Mouse (Mus musculus): ENCODE results near the gene Rab31. TPM values are rescaled to one million over a fixed set of nuclear protein-coding genes. Genes with fewer than 3 reads are reported as not detected.

Gene Rab31
- polyA plus RNA-seq, 1 experiment, result 56.6 TPM

GRCm38 (mm10) chr17:65753130-65753529 is 19.4 kb downstream of the Rab31 start:
- TF ChIP-seq CTCF (IDR thresholded peaks at IDR 0.05; ENCODE audit: borderline replicate concordance, extremely low read depth, insufficient read depth, insufficient read length) (no peak), POLR2A (IDR thresholded peaks at IDR 0.05; ENCODE audit: borderline replicate concordance, extremely low read depth, insufficient read depth, insufficient read length, poor library complexity, severe bottlenecking) (no peak)
- no peak for DNase-seq (ENCODE audit: low read depth)

GRCm38 (mm10) chr17:65750301-65750700 is 22.3 kb downstream of the Rab31 start:
- peak; percentile 34; the same call in 1 of the 2 replicates for TF ChIP-seq CTCF (IDR thresholded peaks at IDR 0.05; ENCODE audit: borderline replicate concordance, extremely low read depth, insufficient read depth, insufficient read length)
- no peak for TF ChIP-seq POLR2A (IDR thresholded peaks at IDR 0.05; ENCODE audit: borderline replicate concordance, extremely low read depth, insufficient read depth, insufficient read length, poor library complexity, severe bottlenecking)
- no peak for DNase-seq (ENCODE audit: low read depth)

GRCm38 (mm10) chr17:65749803-65750202 is 22.7 kb downstream of the Rab31 start:
- DNase-seq (ENCODE audit: low read depth), result no peak
- no peak for TF ChIP-seq CTCF (IDR thresholded peaks at IDR 0.05; ENCODE audit: borderline replicate concordance, extremely low read depth, insufficient read depth, insufficient read length)
- no peak for TF ChIP-seq POLR2A (IDR thresholded peaks at IDR 0.05; ENCODE audit: borderline replicate concordance, extremely low read depth, insufficient read depth, insufficient read length, poor library complexity, severe bottlenecking)

GRCm38 (mm10) chr17:65748997-65749396 is 23.6 kb downstream of the Rab31 start:
- no peak for TF ChIP-seq POLR2A (IDR thresholded peaks at IDR 0.05; ENCODE audit: borderline replicate concordance, extremely low read depth, insufficient read depth, insufficient read length, poor library complexity, severe bottlenecking)
- no peak for TF ChIP-seq CTCF (IDR thresholded peaks at IDR 0.05; ENCODE audit: borderline replicate concordance, extremely low read depth, insufficient read depth, insufficient read length)
- no peak for DNase-seq (ENCODE audit: low read depth)

- TF ChIP-seq CTCF (IDR thresholded peaks at IDR 0.05; ENCODE audit: borderline replicate concordance, extremely low read depth, insufficient read depth, insufficient read length) (no peak), POLR2A (IDR thresholded peaks at IDR 0.05; ENCODE audit: borderline replicate concordance, extremely low read depth, insufficient read depth, insufficient read length, poor library complexity, severe bottlenecking) (no peak)
- DNase-seq (ENCODE audit: low read depth), result no peak
Measured at GRCm38 (mm10) chr17:65746314-65746713, 26.2 kb downstream of the Rab31 start.

GRCm38 (mm10) chr17:65743664-65744330 is 28.8 kb downstream of the Rab31 start:
- DNase-seq (ENCODE audit: low read depth), result peak; percentile 23

DNA sequence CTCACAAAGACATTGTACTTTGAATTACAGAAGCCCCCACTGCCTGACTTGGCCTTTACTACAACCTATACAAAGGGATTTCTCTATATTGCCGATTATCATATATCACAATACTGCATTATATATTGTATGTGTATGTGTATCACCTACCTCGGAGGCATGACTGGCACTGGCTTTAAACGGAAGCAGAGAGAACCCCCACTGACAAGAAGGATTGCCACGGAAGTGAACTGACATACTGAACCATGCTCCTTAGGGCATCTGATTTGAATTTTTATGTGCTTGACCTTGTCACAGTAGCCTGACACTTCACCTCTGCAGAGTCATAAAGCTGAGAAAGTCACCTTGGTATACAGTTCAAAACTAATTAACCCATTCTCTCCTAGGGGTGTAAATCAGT is 29.6 kb downstream of the Rab31 start:
- TF ChIP-seq CTCF (IDR thresholded peaks at IDR 0.05; ENCODE audit: borderline replicate concordance, extremely low read depth, insufficient read depth, insufficient read length) (no peak), POLR2A (IDR thresholded peaks at IDR 0.05; ENCODE audit: borderline replicate concordance, extremely low read depth, insufficient read depth, insufficient read length, poor library complexity, severe bottlenecking) (no peak)
- peak; percentile 45 for DNase-seq (ENCODE audit: low read depth)

More at GRCm38 (mm10) chr17:65743664-65744330, 28.8 kb downstream of the Rab31 start:
- TF ChIP-seq POLR2A (IDR thresholded peaks at IDR 0.05; ENCODE audit: borderline replicate concordance, extremely low read depth, insufficient read depth, insufficient read length, poor library complexity, severe bottlenecking) (no peak), CTCF (IDR thresholded peaks at IDR 0.05; ENCODE audit: borderline replicate concordance, extremely low read depth, insufficient read depth, insufficient read length) (no peak)

DNA sequence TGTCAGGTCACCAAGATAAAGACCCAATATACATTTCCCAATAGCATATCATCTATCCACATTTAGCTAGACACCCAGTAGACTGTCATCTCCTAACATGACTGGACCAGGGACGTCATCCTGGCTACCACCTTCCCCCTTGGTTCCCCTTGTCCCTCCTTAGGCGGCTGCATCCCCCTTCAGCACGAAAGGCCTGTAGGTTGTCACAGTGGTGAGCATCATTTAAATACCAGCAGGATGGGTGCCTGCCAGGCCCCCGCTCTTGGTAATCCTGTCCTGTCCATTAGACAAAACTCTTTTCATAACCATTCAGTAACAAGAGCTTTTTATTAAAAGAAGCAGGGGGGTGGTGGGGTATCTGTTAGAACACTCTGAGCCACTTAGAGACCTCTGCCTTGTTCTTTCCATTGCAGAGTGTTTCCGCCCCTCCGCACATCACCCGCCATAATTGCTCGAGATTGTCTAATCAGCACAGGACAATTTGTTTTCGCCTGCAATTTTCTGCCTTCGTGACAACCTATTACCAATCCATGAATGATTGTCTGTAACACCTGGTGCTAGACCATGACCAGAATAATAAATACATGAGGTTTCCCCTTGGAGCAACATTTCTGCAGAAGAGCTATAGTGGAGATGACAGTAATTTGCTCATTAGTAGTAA is 30.2 kb downstream of the Rab31 start:
- no peak for TF ChIP-seq POLR2A (IDR thresholded peaks at IDR 0.05; ENCODE audit: borderline replicate concordance, extremely low read depth, insufficient read depth, insufficient read length, poor library complexity, severe bottlenecking)

DNA sequence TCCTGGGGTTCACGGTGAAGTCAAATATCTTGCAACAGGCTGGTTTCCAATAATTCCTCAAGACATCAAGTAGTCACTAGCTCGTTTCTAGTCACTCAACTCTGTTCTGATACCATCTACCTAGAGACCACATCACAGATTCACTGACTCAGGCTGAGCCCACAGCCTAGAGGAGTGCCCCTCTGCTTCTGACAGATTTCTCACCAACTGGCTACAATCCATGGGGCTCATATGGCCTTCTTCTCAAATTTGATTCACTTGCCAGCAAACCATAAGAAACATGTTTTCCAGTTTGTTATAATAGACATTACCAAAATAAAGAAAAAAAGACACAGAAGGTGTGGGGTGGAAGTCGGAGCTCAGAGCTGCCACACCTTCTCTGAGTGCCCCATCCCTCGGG is 31.0 kb downstream of the Rab31 start:
- TF ChIP-seq CTCF (IDR thresholded peaks at IDR 0.05; ENCODE audit: borderline replicate concordance, extremely low read depth, insufficient read depth, insufficient read length), result no peak
- no peak for TF ChIP-seq POLR2A (IDR thresholded peaks at IDR 0.05; ENCODE audit: borderline replicate concordance, extremely low read depth, insufficient read depth, insufficient read length, poor library complexity, severe bottlenecking)
- DNase-seq (ENCODE audit: low read depth), result peak; percentile 59

More for the DNA sequence above, 30.2 kb downstream of the Rab31 start:
- DNase-seq (ENCODE audit: low read depth), result peak; percentile 92

GRCm38 (mm10) chr17:65739874-65740725 is 32.5 kb downstream of the Rab31 start:
- DNase-seq (ENCODE audit: low read depth), result no peak
- TF ChIP-seq CTCF (IDR thresholded peaks at IDR 0.05; ENCODE audit: borderline replicate concordance, extremely low read depth, insufficient read depth, insufficient read length), result no peak
- TF ChIP-seq POLR2A (IDR thresholded peaks at IDR 0.05; ENCODE audit: borderline replicate concordance, extremely low read depth, insufficient read depth, insufficient read length, poor library complexity, severe bottlenecking), result no peak

DNA sequence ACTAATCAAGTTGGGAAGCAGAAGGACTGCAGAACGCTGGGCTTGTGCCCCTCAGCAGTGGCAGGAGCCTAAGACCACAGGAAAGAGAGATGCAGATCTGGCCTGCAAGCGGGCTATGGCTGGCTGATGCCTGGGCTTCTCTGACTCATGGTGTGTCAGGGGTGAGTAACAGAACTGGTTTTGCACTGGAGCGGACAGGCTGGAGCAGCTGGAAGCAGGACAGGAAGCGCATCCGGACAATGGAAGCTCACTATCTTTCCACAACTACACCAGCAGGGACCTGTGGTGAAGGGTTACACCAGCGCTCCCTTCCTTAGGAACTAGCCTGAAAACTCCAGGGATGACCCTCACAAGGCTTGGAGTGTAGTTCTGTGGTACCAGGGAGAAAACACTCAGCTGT is 34.9 kb downstream of the Rab31 start:
- DNase-seq (ENCODE audit: low read depth), result no peak
- TF ChIP-seq POLR2A (IDR thresholded peaks at IDR 0.05; ENCODE audit: borderline replicate concordance, extremely low read depth, insufficient read depth, insufficient read length, poor library complexity, severe bottlenecking) (no peak), CTCF (IDR thresholded peaks at IDR 0.05; ENCODE audit: borderline replicate concordance, extremely low read depth, insufficient read depth, insufficient read length) (no peak)

All from brain, embryonic 14.5 days (tissue).